Mouse (Mus musculus) E14TG2a.4 (cell line): ENCODE results near the gene Aggf1.

Source experiments
- H3K27me3 ChIP-seq: 2 replicates; pipeline ENCODE4 v1.6.1; 2014; ENCODE audit warnings: low read length, control low read depth; ENCODE audit not compliant: insufficient read depth
- H3K36me3 ChIP-seq: 2 replicates; pipeline ENCODE4 v1.6.1; 2014; ENCODE audit warnings: low read length, control low read depth; ENCODE audit not compliant: insufficient read depth
- H3K4me1 ChIP-seq: replicated peaks from 2 replicates; pipeline ENCODE4 v1.6.1; 2014; ENCODE audit warnings: low read depth, low read length, control low read depth
- H3K4me3 ChIP-seq: replicated peaks from 2 replicates; pipeline ENCODE4 v1.5.1; 2014; ENCODE audit warnings: mild to moderate bottlenecking, low read length
- H3K9me3 ChIP-seq: 2 replicates; pipeline ENCODE4 v1.6.1; 2014; ENCODE audit warnings: low read length, control low read depth
- CTCF ChIP-seq: conservative IDR thresholded peaks from 2 replicates; pipeline ENCODE4 v1.5.1; 2014; ENCODE audit warnings: low read length
- NANOG ChIP-seq: IDR thresholded peaks from 2 replicates; pipeline ENCODE4 v1.6.1; 2014; ENCODE audit warnings: borderline replicate concordance, low read length, mixed read lengths
- POU5F1 ChIP-seq: IDR thresholded peaks from 2 replicates; pipeline ENCODE4 v1.6.1; 2014; ENCODE audit warnings: low read length, borderline replicate concordance

Gene Aggf1

DNA sequence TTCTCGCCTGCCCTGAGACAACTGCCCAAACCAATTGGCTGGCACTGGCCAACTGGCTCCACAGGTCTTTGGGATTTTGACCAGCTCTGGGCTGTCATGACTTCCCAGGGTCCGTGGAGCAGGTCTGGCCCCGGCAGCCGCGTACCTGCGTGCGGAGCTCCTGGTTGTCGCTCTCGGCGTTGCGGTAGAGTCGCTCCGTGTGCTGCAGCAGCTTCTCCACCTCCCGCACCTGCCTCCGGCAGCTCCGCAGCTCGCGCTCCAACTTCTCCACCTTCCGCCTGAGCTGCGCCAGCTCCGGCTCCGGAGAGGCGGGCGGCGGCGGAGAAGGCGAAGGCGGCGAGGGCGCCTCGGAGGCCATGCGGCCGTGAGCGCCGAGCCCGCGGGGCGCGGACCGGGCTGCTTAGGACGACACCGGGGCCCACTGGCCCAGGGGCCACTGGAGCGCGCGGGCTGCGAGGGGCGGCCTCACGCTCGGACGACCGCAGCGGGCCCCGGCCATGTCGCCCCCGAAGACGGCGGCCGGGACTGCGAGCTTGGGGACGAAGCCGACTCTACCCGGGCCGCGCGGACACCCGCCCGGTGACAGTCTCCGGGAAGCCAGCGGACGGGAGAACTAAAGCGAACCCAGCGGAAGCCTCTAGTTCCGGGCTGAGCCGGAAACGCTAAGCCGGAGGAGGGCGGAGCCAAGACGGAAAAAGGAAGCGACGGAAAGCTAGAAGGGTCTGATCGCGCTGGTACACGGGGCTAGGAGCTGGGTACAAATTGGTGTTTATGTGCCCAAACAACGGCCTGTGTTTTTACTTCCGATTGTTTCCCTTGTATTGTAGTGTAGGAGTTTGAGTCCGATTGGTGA is at the start of gene Aggf1:
TSS of gene Aggf1 (minus strand) at position 652 of the 853 bp plus-strand sequence.
- H3K4me3 ChIP-seq: peak within 1 kb of the TSS; percentile 97
- peaks cover 27% of the 10 kb centered on the region for H3K4me1 ChIP-seq
- peaks cover 21% of the 10 kb centered on the region for H3K36me3 ChIP-seq
- peaks cover 12% of the 10 kb centered on the region for H3K9me3 ChIP-seq
- H3K27me3 ChIP-seq: no peaks in the 10 kb centered on the region
- TF ChIP-seq CTCF: no peak
- no peak for TF ChIP-seq NANOG
- TF ChIP-seq POU5F1: no peak

- 0 out of 2 replicates have a peak, but pooled peaks cover under 1% of the 10 kb centered on the region for H3K27me3 ChIP-seq
- H3K4me1 ChIP-seq: no peaks in the 10 kb centered on the region
- no peak for TF ChIP-seq POU5F1
- no peak for TF ChIP-seq CTCF
- no peak for TF ChIP-seq NANOG
- no peak overlapping the region for H3K4me3 ChIP-seq
- no peaks in the 10 kb centered on the region for H3K36me3 ChIP-seq
- H3K9me3 ChIP-seq: no peaks in the 10 kb centered on the region
These were observed 49.8 kb upstream of the Aggf1 start for GRCm38 (mm10) chr13:95424932-95425331.

DNA sequence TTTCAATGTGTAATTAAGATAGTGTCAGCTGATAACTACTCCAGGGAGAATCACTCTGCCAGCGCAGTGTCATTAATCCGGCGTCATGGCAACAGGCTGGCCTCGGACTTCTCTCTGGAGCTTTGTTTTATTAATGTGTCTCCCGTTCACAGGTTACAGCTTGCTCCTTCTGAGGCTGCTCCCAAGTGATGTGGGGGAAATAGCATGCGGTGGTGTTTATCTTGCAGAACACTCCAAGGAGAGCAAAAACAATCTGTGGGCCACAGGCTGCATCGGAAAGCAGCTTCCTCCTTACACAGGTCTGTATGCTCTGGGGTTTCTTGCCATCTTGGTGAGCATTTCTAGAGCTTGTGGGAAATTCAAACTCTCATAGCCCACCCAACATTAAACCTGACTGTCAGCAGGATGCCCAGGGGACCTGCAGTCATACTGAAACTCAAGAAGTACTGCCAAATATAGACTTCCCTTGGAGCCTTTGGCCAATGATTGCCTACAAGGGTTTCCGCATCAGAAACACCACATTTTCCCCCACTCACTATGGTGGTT is 44.1 kb upstream of the Aggf1 start:
- no peak for TF ChIP-seq NANOG
- TF ChIP-seq CTCF: no peak
- Histone ChIP-seq H3K9me3 (no peaks in the 10 kb centered on the region), H3K27me3 (peaks cover 9% of the 10 kb centered on the region), H3K4me1 (peaks cover 5% of the 10 kb centered on the region; the same call in 1 of the 2 replicates), H3K36me3 (no peaks in the 10 kb centered on the region), H3K4me3 (no peak overlapping the region)

GRCm38 (mm10) chr13:95418575-95419203 is 43.5 kb upstream of the Aggf1 start:
- H3K4me3 ChIP-seq: no peak overlapping the region
- peaks cover 9% of the 10 kb centered on the region for H3K27me3 ChIP-seq
- TF ChIP-seq CTCF (no peak), NANOG (no peak), POU5F1 (no peak)
- H3K9me3 ChIP-seq: no peaks in the 10 kb centered on the region
- peaks cover 5% of the 10 kb centered on the region; the same call in 1 of the 2 replicates for H3K4me1 ChIP-seq
- no peaks in the 10 kb centered on the region for H3K36me3 ChIP-seq

- Histone ChIP-seq H3K36me3 (no peaks in the 10 kb centered on the region), H3K27me3 (0 out of 2 replicates have a peak, but pooled peaks cover 2% of the 10 kb centered on the region), H3K4me1 (peaks cover 5% of the 10 kb centered on the region; the same call in 1 of the 2 replicates), H3K9me3 (no peaks in the 10 kb centered on the region), H3K4me3 (no peak overlapping the region)
- TF ChIP-seq POU5F1 (no peak), NANOG (no peak), CTCF (no peak)
These were observed 37.1 kb upstream of the Aggf1 start for GRCm38 (mm10) chr13:95412257-95412656.

GRCm38 (mm10) chr13:95393242-95393641 is 18.1 kb upstream of the Aggf1 start:
- TF ChIP-seq CTCF: no peak
- no peak for TF ChIP-seq NANOG
- TF ChIP-seq POU5F1: no peak
- no peaks in the 10 kb centered on the region for H3K36me3 ChIP-seq
- H3K9me3 ChIP-seq: peaks cover 27% of the 10 kb centered on the region
- no peak overlapping the region for H3K4me3 ChIP-seq
- 0 out of 2 replicates have a peak, but pooled peaks cover 2% of the 10 kb centered on the region for H3K4me1 ChIP-seq
- no peaks in the 10 kb centered on the region; the same call in 1 of the 2 replicates for H3K27me3 ChIP-seq

DNA sequence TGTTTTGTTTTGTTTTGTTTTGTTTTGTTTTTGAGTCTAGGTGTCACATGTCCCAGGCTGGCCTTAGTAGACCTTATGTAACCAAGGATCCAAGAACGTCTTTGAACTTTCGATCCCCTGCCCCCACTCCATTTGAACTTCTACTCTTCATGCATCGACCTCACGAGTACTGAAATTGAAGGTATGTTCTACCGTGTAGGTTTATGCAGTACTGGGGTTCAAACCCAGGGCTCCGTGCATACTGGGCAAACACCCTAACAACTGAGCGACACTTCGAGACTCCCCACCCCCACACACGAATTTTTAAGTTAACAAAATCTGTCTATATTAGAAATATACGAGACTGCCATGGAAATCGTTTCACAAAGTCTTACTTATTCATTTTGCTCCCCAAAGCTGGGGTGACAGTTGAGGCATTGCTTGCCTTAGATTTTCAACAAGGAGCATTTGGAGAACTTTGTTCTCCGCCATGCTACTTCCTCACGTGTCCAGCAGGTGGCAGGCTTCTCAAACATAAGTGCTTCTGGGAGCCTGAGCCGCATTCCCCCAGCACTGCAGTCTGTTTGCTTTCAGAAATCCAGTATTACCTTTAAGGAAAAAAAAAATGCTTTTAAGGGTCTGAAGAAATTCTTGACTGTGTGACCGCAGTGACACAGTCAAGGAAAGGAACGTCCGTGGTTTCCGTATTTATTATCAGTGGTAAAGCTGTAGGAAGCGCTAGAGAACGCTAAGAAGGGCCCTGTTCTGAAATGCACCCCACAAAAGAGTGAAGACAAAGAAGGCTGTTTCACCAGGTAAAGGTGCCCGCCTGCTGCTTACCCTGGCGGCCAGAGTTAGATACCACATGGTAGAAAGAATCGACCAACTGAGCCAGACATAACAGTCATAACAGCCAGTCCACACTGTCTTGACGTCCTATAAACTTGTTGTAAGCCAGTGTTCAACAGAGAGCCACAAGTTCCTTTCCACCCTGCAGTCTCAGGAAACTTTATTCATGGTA is 15.0 kb upstream of the Aggf1 start:
- no peaks in the 10 kb centered on the region for H3K36me3 ChIP-seq
- 0 out of 2 replicates have a peak, but pooled peaks cover 2% of the 10 kb centered on the region for H3K4me1 ChIP-seq
- peaks cover 6% of the 10 kb centered on the region; the same call in 1 of the 2 replicates for H3K9me3 ChIP-seq
- H3K27me3 ChIP-seq: no peaks in the 10 kb centered on the region; the same call in 1 of the 2 replicates
- no peak for TF ChIP-seq NANOG
- peak; percentile 83 for TF ChIP-seq CTCF
- H3K4me3 ChIP-seq: no peak overlapping the region

GRCm38 (mm10) chr13:95388226-95388625 is 13.1 kb upstream of the Aggf1 start:
- no peak overlapping the region for H3K4me3 ChIP-seq
- H3K4me1 ChIP-seq: 0 out of 2 replicates have a peak, but pooled peaks cover 2% of the 10 kb centered on the region
- no peak for TF ChIP-seq NANOG
- no peak for TF ChIP-seq POU5F1
- peak; percentile 26 for TF ChIP-seq CTCF
- H3K9me3 ChIP-seq: no peaks in the 10 kb centered on the region
- no peaks in the 10 kb centered on the region; the same call in 1 of the 2 replicates for H3K27me3 ChIP-seq
- H3K36me3 ChIP-seq: no peaks in the 10 kb centered on the region
